Mouse (Mus musculus) heart, embryonic 13.5 days (tissue): ENCODE measurements around the gene Lig4. TPM values are rescaled to one million over a fixed set of nuclear protein-coding genes. Genes with fewer than 3 reads are reported as not detected.

ENCODE experiments used
- polyA plus RNA-seq: library from polyadenylated mRNA; unstranded; fragments of >200 nt; fragmentation: Nextera tagmentation; extraction: Ambion mirVana; gene quantifications from 2 replicates; pipeline ENCODE4 v1.2.1, GENCODE M21; 2015

Lig4 gene
- polyA plus RNA-seq, 1 experiment from 2014 or later: 4.0 TPM

Other genes with a start within 250 kb of the Lig4 start
- gene Fam155a, start 206.5 kb downstream of the Lig4 start, polyA plus RNA-seq: 0.08 and 0.19 TPM in 2 replicates
- not detected in 2 replicates for gene Gm10217, start 113.4 kb downstream of the Lig4 start, polyA plus RNA-seq
- gene Abhd13, start within 50 bp of the Lig4 start, polyA plus RNA-seq: 11.1 and 12.0 TPM in 2 replicates
- gene Tnfsf13b, start 28.8 kb upstream of the Lig4 start, polyA plus RNA-seq: 0.37 and 0.68 TPM in 2 replicates
- 0.40 and 0.76 TPM in 2 replicates for gene Myo16, start 176.2 kb upstream of the Lig4 start, polyA plus RNA-seq